Mouse (Mus musculus): ENCODE results near the gene P2ry2.

GRCm38 (mm10) chr7:100967850-100968249 lies 44.8 kb downstream of the P2ry2 start:
- TF ChIP-seq POLR2A (IDR thresholded peaks at IDR 0.05; ENCODE audit: borderline replicate concordance, extremely low read depth, insufficient read depth, insufficient read length, poor library complexity, severe bottlenecking) (no peak), CTCF (IDR thresholded peaks at IDR 0.05; ENCODE audit: borderline replicate concordance, extremely low read depth, insufficient read depth, insufficient read length) (no peak)

Data from brain, embryonic 14.5 days (tissue).